Mouse (Mus musculus): ENCODE measurements around the gene Zfp965. TPM values are rescaled to one million over a fixed set of nuclear protein-coding genes. Genes with fewer than 3 reads are reported as not detected.
"Not testable (repeated sequence)": the region's sequence is repeated elsewhere in the genome, so short reads cannot be mapped to it uniquely, and the experiment has no call there.

The Zfp965 gene
- 1 to 10 TPM; 4.2 to 5.4 TPM for total RNA-seq (2021)

DNA sequence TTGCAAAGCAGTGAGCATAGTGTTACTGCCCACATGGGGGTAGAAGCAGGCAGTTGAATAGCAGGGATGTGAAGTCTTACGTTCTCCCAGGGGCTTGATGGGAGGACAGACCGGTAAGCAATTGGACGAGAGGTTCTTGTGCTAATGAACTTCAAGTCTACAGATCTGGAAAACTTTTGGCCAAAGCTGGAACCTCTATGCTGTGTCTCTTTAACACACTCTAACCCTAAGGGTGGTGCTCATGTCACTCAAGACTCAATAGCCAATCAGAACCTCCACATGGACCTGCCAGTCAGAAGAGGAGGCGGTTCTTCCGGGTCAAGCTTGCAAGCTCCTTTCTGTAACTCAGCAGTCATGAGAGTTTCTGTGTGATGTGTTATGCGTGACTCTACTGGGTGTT, at the start of gene Zfp965:
TSS of gene Zfp965 (plus strand) at position 301 of the 400 bp plus-strand sequence.
- DNase-seq; intact Hi-C loops (cut with DNase I): not testable (repeated sequence)

DNA sequence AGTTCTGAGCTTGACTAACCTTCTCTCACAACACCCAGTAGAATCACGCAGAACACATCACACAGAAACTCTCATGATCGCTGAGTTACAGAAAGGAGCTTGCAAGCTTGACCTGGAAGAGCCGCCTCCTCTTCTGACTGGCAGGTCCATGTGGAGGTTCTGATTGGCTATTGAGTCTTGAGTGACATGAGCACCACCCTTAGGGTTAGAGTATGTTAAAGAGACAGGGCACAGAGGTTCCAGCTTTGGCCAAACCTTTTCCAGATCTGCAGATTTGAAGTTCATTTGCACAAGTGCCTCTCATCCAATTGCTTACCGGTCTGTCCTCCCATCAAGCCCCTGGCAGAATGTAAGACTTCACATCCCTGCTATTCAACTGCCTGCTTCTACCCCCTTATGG, 34.1 kb upstream of the Zfp965 start, which contains the start of gene Gm4724:
TSS of gene Gm4724 (minus strand) at position 101 of the 400 bp plus-strand sequence.
- DNase-seq; intact Hi-C loops (cut with DNase I): not testable (repeated sequence)

Other genes starting within 250 kb of the Zfp965 start
- 1 to 10 TPM; 5.4 to 8.2 TPM for gene Gm14440, start 194.9 kb upstream of the Zfp965 start, total RNA-seq (2021)
- 10 to 100 TPM; 37.0 to 44.5 TPM for gene Gm4631, start 131.8 kb upstream of the Zfp965 start, total RNA-seq (2021)
- 10 to 100 TPM; 38.7 to 39.0 TPM for gene Zfp968, start 97.5 kb upstream of the Zfp965 start, total RNA-seq (2021)
- gene Gm4724, start 34.2 kb upstream of the Zfp965 start, total RNA-seq (2021) = 1 to 10 TPM; 1.6 to 2.2 TPM
- gene Gm11007, start 174.0 kb downstream of the Zfp965 start, total RNA-seq (2021) = not detected
- gene Zfp969, start 233.7 kb downstream of the Zfp965 start, total RNA-seq (2021) = 10 to 100 TPM in 1 of 2 experiments, not detected in 1; 33.4 TPM

Data from heart, postnatal 36 days (tissue).